Mouse (Mus musculus): ENCODE results near the gene Ccser1. TPM values are rescaled to one million over a fixed set of nuclear protein-coding genes. Genes with fewer than 3 reads are reported as not detected.
A peak's percentile ranks its signal among the peaks of the same experiment; 100 is the strongest.

The Ccser1 gene
- polyA plus RNA-seq, 1 experiment from 2014 or later = 25.3 TPM

DNA sequence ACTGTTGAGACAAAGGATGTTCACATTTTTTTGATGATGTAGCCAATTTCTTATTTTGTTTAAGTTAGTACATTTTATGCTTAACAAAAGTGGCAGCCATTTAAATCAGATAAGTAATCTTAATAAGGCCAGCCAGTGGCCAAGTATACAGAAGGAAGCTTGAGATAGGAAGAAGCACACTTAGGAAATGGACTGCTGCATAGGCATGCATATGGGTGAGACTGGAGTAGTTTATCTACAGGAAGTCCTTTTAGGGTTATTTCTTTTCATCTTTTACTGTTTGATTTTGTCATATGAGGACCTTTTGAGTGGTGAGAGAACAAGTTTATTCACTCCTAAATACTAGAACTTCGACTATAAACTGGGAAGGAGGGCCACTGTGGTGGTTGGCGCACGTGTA is 582.0 kb downstream of the Ccser1 start:
- no peaks in the 10 kb centered on the region for H3K27me3 ChIP-seq (replicated peaks)
- H3K4me1 ChIP-seq = no peaks in the 10 kb centered on the region
- ATAC-seq (ENCODE audit: low FRiP score) = no peak
- H3K9ac ChIP-seq (replicated peaks) = no peak overlapping the region
- no peaks in the 10 kb centered on the region for H3K9me3 ChIP-seq (replicated peaks)
- H3K36me3 ChIP-seq = no peaks in the 10 kb centered on the region
- WGBS = 93% methylated on average over 3 of the region's 3 CpGs
- H3K27ac ChIP-seq (replicated peaks) = no peak overlapping the region
- H3K4me2 ChIP-seq = no peak overlapping the region
- no peak overlapping the region for H3K4me3 ChIP-seq (replicated peaks)

DNA sequence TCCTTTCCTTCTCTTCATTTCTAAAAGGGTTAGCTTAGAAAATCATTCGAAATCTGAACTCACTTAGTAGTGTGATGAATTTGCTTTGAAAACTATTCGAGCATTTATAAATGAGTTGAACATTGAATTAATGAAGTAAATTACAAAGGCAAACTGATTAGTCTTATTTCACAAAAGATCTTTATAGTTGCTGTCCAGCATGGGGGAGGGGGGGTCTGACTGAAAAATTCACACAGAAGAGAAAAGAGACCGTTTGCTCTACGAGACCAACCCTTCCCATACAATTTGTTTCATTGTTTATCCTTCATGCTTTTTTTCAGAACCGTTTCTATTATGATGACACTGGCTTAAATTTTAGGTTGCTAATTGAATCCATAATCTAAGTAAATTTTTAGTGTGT is 583.3 kb downstream of the Ccser1 start:
- Histone ChIP-seq H3K27ac (replicated peaks) (no peak overlapping the region), H3K9ac (replicated peaks) (no peak overlapping the region), H3K4me3 (replicated peaks) (no peak overlapping the region), H3K4me1 (peaks cover under 1% of the 10 kb centered on the region; the same call in 1 of the 2 replicates), H3K36me3 (no peaks in the 10 kb centered on the region), H3K4me2 (no peak overlapping the region), H3K27me3 (replicated peaks) (no peaks in the 10 kb centered on the region), H3K9me3 (replicated peaks) (no peaks in the 10 kb centered on the region)
- whole genome bisulfite sequencing = 52% methylated on average over 5 of the region's 5 CpGs
- no peak for ATAC-seq (ENCODE audit: low FRiP score)

DNA sequence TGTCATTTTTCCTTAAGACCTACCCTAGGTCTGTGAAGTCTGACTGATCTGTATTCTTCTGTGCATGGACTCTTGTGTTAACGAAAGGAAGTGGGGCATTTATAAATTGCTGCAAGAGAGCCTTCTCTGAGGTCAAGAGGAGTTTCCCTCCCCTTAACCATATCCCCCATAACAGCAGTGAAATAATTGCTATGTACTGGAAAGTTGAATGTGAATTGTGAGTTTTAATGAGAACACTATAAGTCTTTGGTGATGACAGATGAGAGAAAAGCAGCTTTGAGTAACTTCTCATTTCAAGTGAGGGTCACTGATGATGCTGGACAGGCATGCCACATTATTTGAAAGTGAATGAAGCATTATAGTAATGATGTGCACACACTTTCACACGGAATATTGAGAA is 585.7 kb downstream of the Ccser1 start:
- Histone ChIP-seq H3K27ac (replicated peaks) (no peak overlapping the region), H3K9ac (replicated peaks) (no peak overlapping the region), H3K4me2 (no peak overlapping the region), H3K4me3 (replicated peaks) (no peak overlapping the region), H3K9me3 (replicated peaks) (no peaks in the 10 kb centered on the region), H3K27me3 (replicated peaks) (no peaks in the 10 kb centered on the region), H3K4me1 (peaks cover 6% of the 10 kb centered on the region; the same call in 1 of the 2 replicates), H3K36me3 (no peaks in the 10 kb centered on the region)
- 77% methylated on average over 2 of the region's 2 CpGs for WGBS
- no peak for ATAC-seq (ENCODE audit: low FRiP score)

DNA sequence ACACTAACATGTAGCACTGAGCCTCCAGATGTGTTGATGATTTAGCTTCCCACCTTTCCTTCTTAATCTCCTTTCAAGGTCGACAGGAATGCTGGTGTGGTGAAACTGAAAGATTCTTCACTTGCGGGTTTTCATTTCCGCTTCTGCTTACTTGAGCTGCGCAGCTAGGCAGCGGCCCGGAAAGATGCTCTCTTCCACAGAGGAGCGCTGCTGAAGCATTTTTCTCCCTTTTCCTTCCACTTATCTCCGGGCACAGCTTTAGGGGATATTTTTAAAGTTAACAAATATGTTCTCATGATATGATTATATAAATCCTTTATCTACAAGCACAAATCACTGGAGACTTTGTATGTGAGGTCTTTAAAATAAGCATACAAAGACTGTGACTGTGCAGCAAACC is 587.0 kb downstream of the Ccser1 start:
- Histone ChIP-seq H3K4me1 (peaks cover 6% of the 10 kb centered on the region; the same call in 1 of the 2 replicates), H3K36me3 (no peaks in the 10 kb centered on the region), H3K27me3 (replicated peaks) (no peaks in the 10 kb centered on the region), H3K4me3 (replicated peaks) (no peak overlapping the region), H3K4me2 (no peak overlapping the region), H3K27ac (replicated peaks) (no peak overlapping the region), H3K9me3 (replicated peaks) (no peaks in the 10 kb centered on the region), H3K9ac (replicated peaks) (no peak overlapping the region)
- WGBS = 71% methylated on average over 8 of the region's 8 CpGs
- ATAC-seq (ENCODE audit: low FRiP score) = no peak

DNA sequence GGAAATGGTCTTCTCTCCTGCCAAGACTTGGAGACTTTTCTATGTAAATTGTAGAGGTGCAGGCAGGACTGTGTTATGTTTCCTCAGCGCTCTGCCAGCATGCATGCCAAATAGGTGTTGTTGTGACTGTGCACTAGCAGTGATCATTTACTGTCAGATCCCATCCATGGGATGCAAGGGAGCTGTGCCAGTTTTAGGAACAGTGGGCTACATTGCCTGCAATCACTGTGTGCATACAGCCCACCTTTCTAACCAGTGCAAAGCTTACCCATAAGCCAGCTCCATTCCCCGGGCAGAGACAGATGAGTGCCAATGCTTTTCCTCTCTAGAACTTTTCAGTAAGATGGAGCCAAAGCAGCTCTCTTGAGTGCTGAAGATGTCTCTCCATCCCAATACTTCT is 606.6 kb downstream of the Ccser1 start:
- Histone ChIP-seq H3K4me2 (no peak overlapping the region), H3K27ac (replicated peaks) (no peak overlapping the region), H3K36me3 (no peaks in the 10 kb centered on the region), H3K9me3 (replicated peaks) (no peaks in the 10 kb centered on the region), H3K4me1 (no peaks in the 10 kb centered on the region), H3K4me3 (replicated peaks) (no peak overlapping the region), H3K27me3 (replicated peaks) (no peaks in the 10 kb centered on the region), H3K9ac (replicated peaks) (no peak overlapping the region)
- WGBS = 82% methylated on average over 2 of the region's 2 CpGs
- ATAC-seq (ENCODE audit: low FRiP score) = 0 out of 2 replicates have a peak, but pooled peaks have one; percentile 17

DNA sequence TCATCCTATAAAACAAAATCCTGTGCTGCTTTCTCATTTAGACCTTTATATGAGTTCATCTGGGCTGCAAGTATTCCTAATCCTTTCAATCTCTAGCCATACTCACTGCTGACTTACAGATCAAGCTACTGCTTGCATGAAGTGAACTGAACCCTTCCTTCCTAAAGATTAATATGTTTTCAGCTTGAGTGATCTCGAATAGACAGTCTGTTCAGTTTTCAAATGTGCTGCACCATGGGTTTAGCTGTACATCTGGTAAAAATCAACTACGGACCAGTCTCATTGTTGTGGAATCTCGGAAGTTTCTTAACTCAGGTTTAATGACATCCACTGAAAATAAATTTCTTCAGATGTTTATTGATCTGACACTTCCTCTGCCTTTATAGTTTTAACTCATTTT is 620.8 kb downstream of the Ccser1 start:
- no peak overlapping the region for H3K27ac ChIP-seq (replicated peaks)
- no peak overlapping the region for H3K9ac ChIP-seq (replicated peaks)
- no peaks in the 10 kb centered on the region for H3K9me3 ChIP-seq (replicated peaks)
- no peak overlapping the region for H3K4me2 ChIP-seq
- ATAC-seq (ENCODE audit: low FRiP score) = no peak
- no peak overlapping the region for H3K4me3 ChIP-seq (replicated peaks)
- H3K4me1 ChIP-seq = no peaks in the 10 kb centered on the region
- no peaks in the 10 kb centered on the region for H3K36me3 ChIP-seq
- 54% methylated on average over 3 of the region's 3 CpGs for WGBS
- H3K27me3 ChIP-seq (replicated peaks) = no peaks in the 10 kb centered on the region

DNA sequence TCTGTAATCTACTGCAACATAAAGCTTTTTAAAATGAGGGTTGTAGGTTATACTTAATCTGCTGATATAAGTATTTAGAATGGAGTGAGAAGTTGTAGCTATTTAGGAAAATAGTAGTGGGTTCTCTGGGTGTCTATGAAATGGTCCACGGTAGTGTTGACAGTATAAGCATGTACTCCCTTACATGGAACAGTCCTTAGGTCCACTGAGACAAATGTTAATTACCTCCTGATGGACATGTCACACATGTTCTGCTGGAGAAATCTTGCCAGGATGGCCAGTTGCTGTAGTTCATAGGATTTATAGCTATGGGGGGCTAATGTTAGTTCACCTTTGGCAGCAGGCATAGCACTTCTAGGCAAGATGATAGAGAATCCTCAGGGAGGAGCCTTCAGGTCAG is 625.4 kb downstream of the Ccser1 start:
- Histone ChIP-seq H3K9ac (replicated peaks) (no peak overlapping the region), H3K4me3 (replicated peaks) (no peak overlapping the region), H3K36me3 (no peaks in the 10 kb centered on the region), H3K4me1 (no peaks in the 10 kb centered on the region), H3K27ac (replicated peaks) (no peak overlapping the region), H3K27me3 (replicated peaks) (no peaks in the 10 kb centered on the region), H3K9me3 (replicated peaks) (no peaks in the 10 kb centered on the region), H3K4me2 (no peak overlapping the region)
- WGBS = 93% methylated on average over 1 of the region's 1 CpGs
- ATAC-seq (ENCODE audit: low FRiP score) = no peak

DNA sequence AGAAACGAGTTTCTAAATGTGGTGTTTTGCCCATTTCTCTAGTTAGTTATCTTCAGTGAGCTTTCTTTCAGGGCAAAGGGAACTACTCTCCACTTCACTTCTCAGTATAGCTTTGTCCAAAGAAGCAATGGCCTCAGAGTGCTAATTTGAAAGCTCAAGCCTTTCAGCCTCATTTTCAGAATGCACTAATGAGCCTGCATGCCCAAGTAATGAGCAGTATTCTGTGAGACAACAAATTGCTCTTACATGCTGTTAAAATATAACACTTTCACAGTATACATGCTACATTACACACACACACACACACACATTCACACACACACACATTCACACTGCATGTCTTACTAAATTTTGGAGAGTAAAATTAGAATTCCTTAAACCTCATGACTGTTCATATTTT is 637.6 kb downstream of the Ccser1 start:
- Histone ChIP-seq H3K36me3 (no peaks in the 10 kb centered on the region), H3K9ac (replicated peaks) (no peak overlapping the region), H3K4me3 (replicated peaks) (no peak overlapping the region), H3K4me2 (no peak overlapping the region), H3K9me3 (replicated peaks) (no peaks in the 10 kb centered on the region), H3K27ac (replicated peaks) (no peak overlapping the region), H3K27me3 (replicated peaks) (no peaks in the 10 kb centered on the region), H3K4me1 (no peaks in the 10 kb centered on the region)
- WGBS = 76% methylated on average over 1 of the region's 1 CpGs
- no peak for ATAC-seq (ENCODE audit: low FRiP score)

DNA sequence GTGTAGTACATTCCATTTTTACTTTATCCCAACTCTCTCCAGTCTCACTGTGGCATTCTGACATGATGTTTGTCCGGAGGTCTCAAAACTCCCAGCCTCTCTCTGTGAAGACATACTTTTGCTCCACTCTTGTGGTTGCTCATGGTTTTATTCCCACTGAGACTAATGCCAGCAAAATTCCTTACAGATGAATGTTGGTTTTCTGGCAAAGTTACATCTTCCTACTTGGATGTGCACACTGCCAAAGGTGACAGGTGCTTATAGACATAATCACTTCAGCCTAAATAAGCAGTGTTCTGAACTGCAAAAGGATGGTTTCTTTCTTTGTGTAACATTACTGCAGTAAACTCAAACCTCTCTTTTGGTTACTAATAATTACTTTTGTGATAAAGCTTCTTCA is 696.2 kb downstream of the Ccser1 start:
- H3K4me1 ChIP-seq = no peaks in the 10 kb centered on the region
- H3K27me3 ChIP-seq (replicated peaks) = no peaks in the 10 kb centered on the region
- ATAC-seq (ENCODE audit: low FRiP score) = no peak
- no peaks in the 10 kb centered on the region for H3K9me3 ChIP-seq (replicated peaks)
- WGBS = 85% methylated on average over 1 of the region's 1 CpGs
- no peak overlapping the region for H3K4me2 ChIP-seq
- no peak overlapping the region for H3K4me3 ChIP-seq (replicated peaks)
- no peaks in the 10 kb centered on the region for H3K36me3 ChIP-seq
- no peak overlapping the region for H3K9ac ChIP-seq (replicated peaks)
- H3K27ac ChIP-seq (replicated peaks) = no peak overlapping the region

DNA sequence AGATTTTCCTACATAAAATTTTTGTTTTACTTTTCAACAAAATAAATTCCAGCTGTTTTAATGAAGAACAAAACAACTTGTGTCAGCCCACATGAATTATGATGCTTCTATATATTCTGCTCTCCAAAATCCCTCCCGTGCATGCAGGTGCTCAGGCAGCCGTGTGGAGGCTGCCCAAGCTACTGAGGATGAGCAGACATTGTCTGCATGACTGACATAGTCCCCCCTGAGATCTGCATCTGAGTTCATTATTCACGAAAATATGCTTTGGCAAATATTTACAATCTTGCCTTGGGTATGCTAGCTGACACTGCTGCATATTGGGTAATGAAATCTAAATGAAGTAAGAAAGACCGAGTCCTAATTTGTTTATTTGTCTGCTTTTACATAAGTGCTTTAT is 718.1 kb downstream of the Ccser1 start:
- Histone ChIP-seq H3K4me3 (replicated peaks) (no peak overlapping the region), H3K9me3 (replicated peaks) (no peaks in the 10 kb centered on the region), H3K36me3 (no peaks in the 10 kb centered on the region), H3K4me1 (no peaks in the 10 kb centered on the region), H3K27ac (replicated peaks) (no peak overlapping the region), H3K4me2 (no peak overlapping the region), H3K27me3 (replicated peaks) (no peaks in the 10 kb centered on the region), H3K9ac (replicated peaks) (no peak overlapping the region)
- 45% methylated on average over 4 of the region's 4 CpGs for WGBS
- no peak for ATAC-seq (ENCODE audit: low FRiP score)

DNA sequence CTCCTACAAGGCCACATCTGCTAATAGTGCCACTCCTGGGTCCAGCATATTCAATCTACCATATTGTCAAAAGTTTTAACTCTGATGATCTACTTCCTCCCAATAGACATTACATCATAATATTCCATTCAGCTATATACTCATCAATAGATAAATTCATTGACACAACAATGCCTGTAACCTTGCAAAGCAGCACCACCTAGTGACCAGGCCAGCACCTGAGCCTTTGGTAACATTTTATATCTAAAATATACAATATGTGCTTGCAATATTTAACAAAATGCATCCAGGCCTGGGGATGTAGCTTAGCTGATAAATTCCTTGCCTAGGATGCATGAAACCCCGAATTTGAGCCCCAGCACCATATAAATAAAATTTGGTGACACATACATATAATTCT is 722.6 kb downstream of the Ccser1 start:
- ATAC-seq (ENCODE audit: low FRiP score) = no peak

DNA sequence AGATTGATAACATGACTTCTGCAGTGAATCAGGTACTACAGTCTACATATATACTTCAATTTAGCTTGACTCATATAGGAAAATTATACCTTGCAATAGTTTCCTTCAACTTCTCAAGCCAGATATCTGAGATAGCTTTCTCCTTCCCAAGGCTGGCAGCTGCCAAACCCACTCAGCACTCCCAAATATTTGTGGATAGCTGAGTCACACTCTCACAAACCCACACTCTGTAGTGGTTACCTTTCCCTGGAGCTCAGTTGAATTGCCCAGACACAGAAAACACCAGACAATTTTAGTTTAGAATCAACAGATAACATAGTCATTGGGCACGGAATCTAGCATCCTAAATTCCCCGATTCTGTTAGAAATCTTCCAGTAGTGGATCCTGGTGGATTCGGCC is 732.8 kb downstream of the Ccser1 start:
- Histone ChIP-seq H3K9me3 (replicated peaks) (no peaks in the 10 kb centered on the region), H3K4me2 (no peak overlapping the region), H3K27me3 (replicated peaks) (no peaks in the 10 kb centered on the region), H3K27ac (replicated peaks) (no peak overlapping the region), H3K9ac (replicated peaks) (no peak overlapping the region), H3K4me1 (no peaks in the 10 kb centered on the region), H3K4me3 (replicated peaks) (no peak overlapping the region), H3K36me3 (no peaks in the 10 kb centered on the region)
- no peak for ATAC-seq (ENCODE audit: low FRiP score)
- 97% methylated on average over 3 of the region's 3 CpGs for WGBS

More for the DNA sequence above, 722.6 kb downstream of the Ccser1 start:
- H3K4me2 ChIP-seq = no peak overlapping the region
- H3K27ac ChIP-seq (replicated peaks) = no peak overlapping the region
- no peak overlapping the region for H3K4me3 ChIP-seq (replicated peaks)
- 34% methylated on average over 1 of the region's 1 CpGs for WGBS
- no peaks in the 10 kb centered on the region for H3K36me3 ChIP-seq
- no peaks in the 10 kb centered on the region for H3K4me1 ChIP-seq
- H3K9me3 ChIP-seq (replicated peaks) = no peaks in the 10 kb centered on the region
- no peaks in the 10 kb centered on the region for H3K27me3 ChIP-seq (replicated peaks)
- no peak overlapping the region for H3K9ac ChIP-seq (replicated peaks)

DNA sequence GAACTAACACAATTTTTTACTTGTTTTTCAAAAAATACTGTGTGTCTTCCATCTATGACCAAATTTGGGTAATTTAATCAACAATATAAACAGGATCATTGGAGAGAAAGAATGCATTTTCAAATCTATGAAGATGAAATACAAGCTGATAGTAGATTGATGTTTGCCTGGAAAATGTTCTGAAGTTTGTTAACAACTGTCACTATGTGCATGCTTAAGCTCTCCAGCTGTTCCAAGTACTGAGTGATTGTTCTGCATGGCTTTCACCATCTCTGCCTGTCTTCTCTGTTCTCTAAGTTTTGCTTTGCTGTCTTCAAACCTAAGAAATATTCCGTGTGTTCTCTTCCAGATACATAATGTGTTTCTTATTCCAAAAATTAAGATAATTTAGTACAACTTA is 751.5 kb downstream of the Ccser1 start:
- H3K4me2 ChIP-seq = no peak overlapping the region
- H3K4me3 ChIP-seq (replicated peaks) = no peak overlapping the region
- WGBS = 85% methylated on average over 1 of the region's 1 CpGs
- H3K27me3 ChIP-seq (replicated peaks) = no peaks in the 10 kb centered on the region
- H3K4me1 ChIP-seq = no peaks in the 10 kb centered on the region
- no peak overlapping the region for H3K27ac ChIP-seq (replicated peaks)
- no peaks in the 10 kb centered on the region for H3K9me3 ChIP-seq (replicated peaks)
- H3K9ac ChIP-seq (replicated peaks) = no peak overlapping the region
- H3K36me3 ChIP-seq = no peaks in the 10 kb centered on the region
- no peak for ATAC-seq (ENCODE audit: low FRiP score)

Data from neural tube, embryonic 15.5 days (tissue).